Mouse (Mus musculus) regulatory T cell (primary cell): Measurements from ENCODE around the gene Gadd45b.

Source experiments
- in situ Hi-C: fragments of 300-600 bp; cut with MboI, MseI; formaldehyde crosslinking; loops from one replicate; pipeline ENCODE4 v1.15.1; 2025; ENCODE audit warnings: high pct_unique_total_duplicates

Gene Gadd45b

DNA sequence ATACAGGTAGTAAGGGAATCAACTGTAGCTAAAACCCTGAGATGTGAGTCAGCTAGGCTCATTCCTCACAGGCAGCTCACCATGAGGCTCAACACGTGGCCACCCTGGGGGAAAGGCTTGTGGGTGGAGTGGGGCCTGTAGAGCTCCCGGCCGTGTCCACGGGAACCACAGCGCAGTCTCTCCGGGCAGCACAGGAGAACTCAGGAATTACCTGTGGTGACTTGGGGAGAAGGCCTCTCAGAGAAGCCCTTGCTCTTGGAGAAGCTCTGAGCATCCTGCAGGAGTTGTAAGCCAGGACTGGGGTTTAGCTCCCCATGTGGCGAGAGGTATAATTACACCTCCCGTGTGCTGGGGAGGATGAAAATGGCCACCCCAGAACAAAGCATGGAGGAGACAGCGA lies 25.7 kb downstream of the Gadd45b start:
- in situ Hi-C loops, result loop anchor here (5.0 kb wide), 1 partner anchor 37 kb away; no protein-coding TSS in a partner anchor

DNA sequence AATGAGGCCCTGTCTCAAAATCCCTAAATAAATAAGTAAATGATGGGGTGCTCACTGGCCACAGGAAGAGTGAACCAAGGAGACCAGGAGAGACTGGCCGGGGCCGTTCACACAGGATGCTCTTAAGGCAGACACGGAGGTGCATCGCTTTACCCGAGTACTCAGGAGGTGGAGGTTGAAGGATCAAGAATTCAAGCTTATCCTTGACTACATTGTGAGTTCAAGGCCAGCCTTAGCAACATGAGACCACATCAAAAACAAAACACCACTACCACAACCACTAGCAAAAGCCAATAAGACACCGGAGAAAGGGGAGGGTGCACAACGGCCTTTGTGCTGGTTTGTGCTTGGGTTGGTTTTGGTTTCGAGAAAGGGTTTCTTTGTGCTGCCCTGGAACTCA lies 26.5 kb downstream of the Gadd45b start:
- in situ Hi-C loops, result loop anchor here (5.0 kb wide), 1 partner anchor 36 kb away; no protein-coding TSS in a partner anchor

DNA sequence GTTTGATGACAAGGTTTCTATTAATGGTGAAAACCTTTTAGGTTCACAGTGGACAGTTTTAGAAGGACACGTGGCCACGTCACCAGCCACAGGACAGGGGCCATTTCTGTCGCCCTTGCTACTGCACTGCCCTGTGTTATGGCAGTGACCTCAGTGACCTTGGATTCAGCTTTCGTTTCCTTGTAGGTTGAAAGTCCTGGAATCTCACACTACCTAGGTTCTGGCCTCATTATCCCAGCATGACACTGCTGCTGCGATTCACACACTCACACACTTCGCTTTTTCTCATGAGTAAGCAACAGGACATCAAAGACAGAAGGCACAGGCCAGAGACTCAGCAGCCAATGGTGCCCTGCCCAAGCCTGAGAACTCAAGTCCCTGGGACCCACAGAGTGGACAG lies 27.0 kb downstream of the Gadd45b start:
- in situ Hi-C loops, result loop anchor here (5.0 kb wide), 1 partner anchor 35 kb away; no protein-coding TSS in a partner anchor

DNA sequence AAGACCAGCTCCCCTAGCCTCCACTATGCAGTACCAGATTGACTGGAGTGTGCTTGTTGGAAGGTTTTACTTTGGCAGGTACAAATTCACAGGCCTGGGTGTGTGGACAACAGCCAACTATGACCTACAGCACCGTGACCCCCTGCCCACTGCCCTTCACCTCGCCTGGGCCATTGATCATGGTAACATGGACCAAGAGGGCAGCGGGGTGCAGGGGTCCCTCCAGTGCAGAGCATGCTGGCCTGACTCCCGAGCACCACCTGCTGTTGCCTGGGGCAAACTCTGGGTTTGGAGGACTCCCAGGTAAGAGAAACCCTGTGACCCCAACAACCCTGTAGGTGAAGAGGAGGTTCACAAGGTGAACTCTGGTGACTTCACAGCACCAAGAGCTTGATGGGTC lies 27.9 kb downstream of the Gadd45b start:
- in situ Hi-C loops, result loop anchor here (5.0 kb wide), 1 partner anchor 35 kb away; no protein-coding TSS in a partner anchor

DNA sequence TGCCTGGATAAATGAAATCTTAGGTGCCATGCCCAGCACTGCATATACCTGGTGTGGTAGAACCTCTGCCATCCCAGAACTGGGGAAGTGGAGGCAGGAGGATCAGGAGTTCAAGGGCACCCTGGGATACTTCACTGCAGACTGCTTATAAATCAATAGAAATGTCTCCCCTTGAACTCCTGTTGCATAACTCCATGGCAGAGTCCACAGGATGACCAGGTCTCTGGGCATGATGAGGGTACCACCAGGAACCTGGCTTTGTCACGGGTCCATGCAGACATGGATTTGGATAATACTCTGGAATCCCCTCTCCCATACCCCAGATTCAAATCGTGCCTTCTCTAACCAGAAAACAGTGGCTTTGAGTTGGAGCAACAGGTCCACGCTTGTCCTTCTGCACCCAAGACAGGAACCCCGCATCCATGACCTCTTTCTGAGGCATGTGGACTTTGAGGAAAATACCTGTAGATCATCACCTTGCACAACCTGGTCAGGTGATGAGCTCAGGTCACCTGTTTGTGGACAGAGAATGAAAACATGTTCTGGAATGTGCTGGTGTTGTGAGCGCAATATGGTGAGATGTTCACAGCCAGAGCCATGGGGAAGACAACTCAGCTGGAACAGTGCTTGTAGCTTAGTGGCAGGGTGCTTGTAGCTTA lies 29.2 kb downstream of the Gadd45b start:
- in situ Hi-C loops, result loop anchor here (5.0 kb wide), 1 partner anchor 33 kb away; no protein-coding TSS in a partner anchor

DNA sequence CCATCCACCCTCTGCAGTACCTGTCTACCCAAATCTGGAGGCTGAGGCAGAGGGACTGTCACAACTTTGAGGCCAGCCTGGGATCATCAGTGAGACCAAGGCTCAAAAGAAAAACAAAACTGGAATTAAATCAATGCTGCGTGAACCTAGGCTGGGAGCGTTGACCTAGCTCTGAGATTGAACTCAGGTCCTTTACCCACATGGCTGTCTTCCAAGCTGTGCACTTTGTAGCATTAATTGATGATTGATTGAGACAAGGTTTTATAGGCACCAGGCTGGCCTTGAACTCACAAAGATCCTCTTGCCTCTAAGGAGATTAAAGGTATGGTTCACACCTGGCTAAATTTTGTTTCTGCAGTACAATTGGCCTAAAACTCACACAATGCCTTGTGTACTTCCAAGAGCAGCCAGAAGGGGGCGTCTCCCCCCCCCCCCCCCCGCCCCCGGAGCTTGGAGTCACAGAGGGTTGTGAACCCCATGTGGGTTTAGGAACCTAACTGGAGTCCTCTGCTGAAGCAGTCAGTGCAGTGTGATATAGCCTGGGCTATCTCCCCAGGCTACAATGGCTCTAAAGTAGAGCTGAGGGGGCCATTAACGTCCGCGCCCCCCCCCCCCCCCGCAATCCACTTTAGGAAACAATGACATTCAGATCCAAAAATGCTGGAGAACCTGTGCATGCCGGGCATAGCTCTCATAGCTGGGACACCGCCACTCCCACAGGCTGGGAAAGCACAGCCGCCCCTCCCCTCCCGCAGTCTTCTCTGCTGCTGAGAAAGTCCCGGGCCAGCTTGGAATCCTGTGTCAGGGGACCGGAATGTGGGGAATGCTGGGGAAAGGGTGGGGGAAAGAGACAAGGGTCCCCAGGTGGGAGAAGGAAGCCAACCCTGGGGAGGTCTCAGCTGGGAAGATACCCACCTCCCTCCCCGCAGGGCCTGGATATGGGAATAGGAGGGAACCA lies 31.0 kb downstream of the Gadd45b start:
- in situ Hi-C loops, result no loop called here

DNA sequence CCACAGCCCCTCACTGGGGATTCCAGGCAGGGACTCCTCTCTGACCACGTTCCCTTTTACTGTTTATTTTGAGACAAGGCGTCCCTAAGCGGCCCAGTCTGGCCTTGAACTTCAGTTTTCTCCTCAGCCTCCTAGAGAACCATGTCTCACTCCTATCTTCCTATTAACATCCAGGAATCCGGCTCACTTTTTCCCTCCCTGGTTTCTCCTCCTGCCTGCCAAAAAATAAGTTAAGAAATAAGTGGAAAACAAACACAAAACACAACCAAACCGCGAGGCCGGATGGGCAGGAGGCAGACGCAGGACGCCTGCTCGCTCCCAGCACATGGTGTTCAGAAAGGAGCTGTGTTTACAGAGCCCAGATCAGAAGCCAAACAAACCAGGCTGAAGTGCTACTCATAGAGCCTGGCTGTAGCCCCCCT lies 32.2 kb downstream of the Gadd45b start:
- in situ Hi-C loops, result no loop called here

DNA sequence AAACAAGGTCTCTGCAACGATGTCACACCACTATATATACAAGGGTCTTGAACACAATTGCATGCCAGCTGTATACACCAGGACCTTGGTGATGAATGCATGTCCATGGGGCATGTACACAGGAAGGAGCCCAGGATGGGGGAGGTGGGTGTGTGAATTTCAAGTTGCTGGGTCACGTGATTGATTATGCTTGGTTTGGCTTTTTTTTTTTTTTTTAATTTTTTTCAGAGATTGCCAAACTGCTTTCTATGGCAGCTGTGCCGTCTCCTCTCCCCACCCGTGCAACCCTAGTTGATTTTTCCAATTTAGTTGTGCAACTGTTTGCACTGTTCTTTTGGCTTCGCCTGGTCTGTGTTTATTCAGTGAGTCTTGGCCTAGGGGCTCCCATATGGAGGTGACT lies 32.7 kb downstream of the Gadd45b start:
- in situ Hi-C loops, result no loop called here

DNA sequence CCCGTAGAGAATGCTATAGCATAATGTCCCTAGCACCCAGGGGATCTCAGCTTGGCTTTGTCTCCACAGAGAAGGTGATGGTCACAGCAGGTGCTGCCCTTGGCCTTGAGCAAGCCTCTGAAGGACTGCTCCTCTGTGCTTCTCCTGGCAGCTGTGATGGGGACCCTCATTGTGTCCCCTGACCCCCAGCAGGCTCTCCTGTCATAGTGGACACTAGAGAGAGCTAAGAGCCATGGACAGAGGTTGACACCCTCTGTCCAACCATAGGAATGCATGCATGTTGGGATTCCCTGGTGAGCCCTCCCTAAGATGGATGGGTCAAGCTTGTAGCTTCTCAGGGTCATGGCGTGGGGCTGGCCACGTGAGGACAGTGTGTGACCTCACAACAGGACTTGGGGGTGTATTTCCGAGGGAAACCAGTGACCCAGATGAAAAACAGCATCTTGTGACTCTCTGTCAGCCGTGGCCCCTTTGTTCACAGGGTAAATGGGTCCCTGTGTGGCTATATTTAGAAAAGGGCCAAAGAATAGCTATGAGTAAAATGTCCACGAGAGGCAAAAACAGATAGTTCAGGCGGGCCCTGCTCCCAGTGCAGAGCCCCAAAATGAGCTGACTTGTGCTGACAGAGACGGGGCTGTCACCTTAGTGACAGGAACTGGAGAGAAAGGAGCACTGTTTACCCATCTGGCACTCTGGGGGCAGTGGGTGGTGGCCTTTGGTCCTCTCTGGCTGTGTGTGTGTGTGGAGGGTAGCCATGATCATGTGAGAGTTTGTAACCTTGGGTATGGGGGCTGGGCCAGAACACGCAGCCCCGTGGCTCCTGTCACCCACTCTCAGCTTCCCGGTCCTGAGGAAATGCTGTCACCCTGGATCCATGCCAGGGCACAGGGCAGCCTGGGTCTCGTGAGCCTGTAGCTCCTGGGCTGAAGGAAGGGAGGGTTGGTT lies 33.4 kb downstream of the Gadd45b start:
- in situ Hi-C loops, result no loop called here

DNA sequence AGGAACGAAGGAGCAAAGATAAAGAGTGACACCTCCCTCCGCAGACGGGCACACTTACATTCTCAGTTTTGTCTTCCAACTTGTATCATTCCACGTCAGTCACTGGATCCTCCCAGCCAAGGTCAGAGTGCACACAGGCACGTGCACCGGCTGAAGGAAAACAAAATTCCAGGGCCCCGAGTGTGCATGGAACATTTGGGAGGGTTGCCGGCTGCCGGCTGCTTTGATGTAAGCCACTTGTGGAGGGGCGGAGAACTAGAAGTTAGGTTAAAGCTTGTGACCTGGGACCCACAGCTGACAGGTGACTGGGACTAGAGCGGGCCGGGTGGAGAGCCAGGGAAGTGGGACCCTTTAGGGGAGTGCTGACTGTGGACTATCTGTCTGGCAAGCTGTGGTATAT lies 36.4 kb downstream of the Gadd45b start:
- in situ Hi-C loops, result no loop called here

DNA sequence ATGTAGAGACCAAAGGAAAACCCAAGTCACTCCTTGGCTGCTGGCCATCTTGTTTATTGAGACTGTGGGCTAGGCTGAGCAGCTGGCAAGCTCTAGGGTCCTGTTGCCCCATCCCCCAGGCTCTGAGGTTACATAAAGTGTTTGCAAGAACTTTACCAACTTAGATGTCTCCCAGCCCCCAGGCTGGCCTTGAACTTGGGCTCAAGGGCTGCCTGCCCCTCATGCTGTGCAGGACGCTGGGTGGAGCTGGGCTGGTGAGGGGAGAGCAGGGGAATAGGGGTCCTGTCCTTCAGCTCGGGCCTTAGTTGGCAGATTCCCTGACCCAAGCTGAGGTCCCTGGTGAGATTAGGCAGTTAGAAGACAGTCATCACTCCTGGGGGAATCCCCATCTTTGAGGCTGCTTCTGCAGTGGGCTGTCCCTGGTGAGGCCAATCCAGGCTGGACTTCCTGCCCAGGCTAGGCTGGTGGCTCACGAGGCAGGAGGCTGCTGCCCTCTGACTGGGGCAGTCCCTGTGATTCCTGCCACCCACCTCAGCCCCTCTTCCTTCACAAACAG lies 37.3 kb downstream of the Gadd45b start:
- in situ Hi-C loops, result no loop called here

DNA sequence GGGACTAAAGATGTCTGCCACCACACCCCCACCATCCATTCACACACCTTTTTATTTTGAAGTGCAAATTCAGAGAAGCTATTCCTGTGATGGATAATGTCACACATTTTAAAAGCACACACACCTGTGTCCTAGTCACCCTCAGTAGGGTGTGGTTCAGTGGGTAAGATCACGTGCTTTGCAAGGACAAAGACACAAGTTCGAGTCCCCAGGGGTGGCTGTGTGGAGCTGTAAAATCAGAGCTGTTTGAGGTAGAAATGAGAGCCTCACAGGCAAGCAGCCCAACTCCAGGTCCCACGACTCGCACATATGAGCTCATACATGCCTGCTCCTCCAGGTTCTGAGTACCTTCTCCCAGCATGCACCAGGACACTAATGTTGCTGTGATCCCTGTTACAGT lies 38.2 kb downstream of the Gadd45b start:
- in situ Hi-C loops, result no loop called here

DNA sequence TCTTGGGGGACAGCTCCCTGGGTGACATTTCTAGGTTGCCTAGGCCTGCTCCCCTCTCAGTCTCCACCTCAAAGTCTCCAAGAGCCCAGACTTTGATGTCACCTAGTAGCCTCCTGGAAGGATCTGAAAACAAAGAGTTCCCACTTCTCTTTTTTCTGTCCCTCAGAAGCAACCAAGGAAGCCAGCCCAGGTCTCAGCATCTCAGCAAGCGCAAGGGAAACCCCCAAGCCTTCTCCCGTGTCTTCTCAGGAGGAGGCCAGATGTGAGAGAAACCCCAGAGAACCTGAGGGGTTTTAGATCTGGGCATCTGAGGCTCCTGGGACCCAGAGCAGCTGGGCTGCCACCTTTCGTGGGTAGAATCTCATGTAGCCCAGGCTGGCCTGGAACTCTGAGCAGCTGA lies 39.4 kb downstream of the Gadd45b start:
- in situ Hi-C loops, result no loop called here

DNA sequence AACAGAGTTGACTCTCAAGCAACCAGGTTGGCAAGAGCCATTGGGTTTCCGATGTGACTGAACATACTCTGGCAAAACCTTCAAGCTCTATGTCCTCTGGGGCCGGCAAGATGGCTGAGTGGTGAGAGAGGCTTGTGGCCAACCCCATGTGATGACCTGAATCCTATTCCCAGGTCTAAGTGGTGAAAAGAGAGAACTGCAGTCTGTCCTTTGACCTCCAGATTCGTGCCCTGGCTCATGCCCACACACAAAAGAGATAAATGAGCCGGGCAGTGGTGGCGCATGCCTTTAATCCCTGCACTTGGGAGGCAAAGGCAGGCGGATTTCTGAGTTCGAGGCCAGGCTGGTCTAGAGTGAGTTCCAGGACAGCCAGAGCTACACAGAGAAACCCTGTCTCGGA lies 40.3 kb downstream of the Gadd45b start:
- in situ Hi-C loops, result no loop called here

DNA sequence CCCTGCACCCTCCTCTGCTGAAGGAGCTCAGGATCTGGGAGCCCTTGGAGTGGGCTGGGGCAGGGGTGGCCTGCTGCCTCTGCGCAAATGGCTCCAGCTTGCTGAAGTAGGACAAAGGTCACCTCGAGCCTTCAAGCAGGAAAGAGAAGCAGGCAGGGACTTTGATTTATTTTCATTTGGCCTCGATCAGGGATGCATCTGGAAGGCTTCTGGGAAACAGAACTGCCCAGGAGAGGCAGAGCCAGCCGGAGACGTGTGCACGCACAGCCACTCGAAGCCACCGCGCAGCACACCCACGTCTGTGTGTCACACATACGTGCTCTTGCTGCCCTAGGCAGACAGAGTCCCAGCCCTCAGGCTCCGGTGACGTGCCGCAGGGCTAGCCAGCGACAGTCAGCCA lies 41.7 kb downstream of the Gadd45b start:
- in situ Hi-C loops, result no loop called here

DNA sequence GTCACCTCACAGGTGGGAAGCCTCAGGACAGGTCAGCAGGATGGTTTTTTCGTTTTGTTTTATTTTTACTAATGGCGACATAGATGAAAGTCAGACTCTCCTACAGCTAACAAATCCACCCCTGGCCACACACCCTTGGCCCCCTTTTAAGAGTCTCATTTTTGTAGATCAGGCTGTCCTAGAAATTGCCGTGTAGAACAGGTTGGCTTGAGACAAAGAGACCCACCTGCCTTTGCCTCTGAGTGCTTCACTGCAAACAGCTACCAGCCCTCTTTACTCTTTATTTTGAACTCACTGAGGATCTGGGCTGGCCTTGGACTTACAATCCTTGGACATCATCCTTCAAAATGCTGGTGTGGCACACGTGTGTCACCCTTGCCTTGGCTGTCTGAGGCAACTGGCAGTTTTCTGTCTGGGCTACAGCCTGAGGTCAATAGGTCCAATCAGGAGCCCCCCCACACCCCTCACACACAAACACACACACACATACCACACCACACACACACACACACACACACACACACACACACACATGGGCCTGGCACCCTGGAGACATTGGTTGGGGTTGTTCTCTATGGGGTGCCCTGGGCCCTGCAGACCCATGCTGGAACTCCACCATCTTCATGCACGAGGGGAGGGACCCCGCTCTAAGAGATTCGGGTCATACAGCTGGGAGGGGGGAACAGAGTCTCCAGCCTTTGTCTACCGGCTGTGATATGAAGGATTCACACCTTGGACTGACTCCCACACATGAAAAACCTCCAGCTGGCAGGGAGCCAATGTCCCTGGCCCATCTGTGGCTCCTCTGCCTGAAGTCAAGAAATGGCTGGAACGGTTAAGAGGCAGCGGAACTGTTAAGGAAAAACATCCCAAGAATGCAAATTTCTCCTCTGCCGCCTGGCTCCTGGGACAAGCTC lies 42.5 kb downstream of the Gadd45b start:
- in situ Hi-C loops, result no loop called here

DNA sequence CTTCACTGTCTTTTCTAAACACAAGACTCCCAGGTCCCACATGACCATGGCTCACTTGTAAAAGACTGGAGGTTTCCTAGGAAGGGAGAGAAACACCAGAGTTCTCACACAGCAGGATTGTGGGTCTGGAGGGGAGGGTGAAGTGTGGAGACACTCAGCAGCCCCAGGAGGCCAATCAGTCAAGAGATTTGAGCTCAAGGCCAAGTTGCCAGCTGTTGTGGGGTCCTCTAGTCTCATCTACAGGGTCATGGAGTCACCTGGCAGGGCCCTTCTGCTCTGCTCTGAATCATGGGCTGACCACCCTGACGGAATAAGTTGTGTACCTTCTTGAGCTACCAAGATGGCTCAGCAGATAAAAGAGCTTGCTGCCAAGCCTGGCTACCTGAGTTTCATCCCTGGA lies 43.8 kb downstream of the Gadd45b start:
- in situ Hi-C loops, result no loop called here

DNA sequence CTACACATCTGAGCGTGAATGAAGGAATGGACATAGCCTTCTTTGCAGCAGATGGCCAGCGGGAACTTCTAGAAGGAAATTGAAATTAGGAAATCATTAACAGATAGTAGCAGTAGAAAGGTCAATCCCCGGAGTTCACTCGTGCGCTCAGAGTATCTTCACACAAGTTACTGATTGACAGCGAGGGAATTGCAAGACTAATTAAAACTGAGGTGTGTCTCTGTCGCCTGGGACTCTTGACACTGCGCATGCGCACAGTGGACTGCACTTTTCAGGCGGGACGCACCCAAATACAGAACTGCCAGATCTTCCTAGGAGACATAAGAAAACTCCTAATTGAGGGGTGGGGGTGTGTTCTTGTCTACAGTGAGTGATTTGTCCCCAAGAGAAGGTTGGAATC lies 45.6 kb downstream of the Gadd45b start:
- in situ Hi-C loops, result no loop called here

DNA sequence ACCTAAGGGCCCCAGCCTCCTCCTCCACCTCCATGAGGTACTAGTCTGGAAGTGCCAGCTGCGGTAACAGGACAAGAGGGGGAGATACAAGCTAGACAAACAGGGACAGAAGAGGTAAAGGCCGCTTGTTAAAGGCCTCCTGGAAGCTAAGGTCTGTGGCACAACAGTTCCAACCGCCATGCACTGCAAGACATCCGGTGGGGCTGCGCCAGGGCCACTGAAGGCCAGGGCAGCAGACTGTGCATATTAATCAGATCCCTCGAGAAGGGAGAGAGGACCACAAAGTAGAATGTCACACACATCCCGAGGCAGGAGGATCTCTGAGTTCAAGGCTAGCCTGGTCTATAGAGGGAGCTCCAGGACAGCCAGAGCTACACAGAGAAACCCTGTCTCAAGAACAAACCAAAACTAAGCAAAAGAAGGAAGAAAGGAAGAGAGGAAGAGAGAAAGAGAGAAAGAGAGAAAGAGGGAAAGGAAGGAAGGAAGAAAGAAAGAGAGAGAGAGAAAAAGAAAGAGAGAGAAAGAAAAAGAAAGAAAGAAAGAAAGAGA lies 51.8 kb downstream of the Gadd45b start:
- in situ Hi-C loops, result no loop called here
